Mouse (Mus musculus) cerebral cortex, adult 2 months (tissue): ENCODE measurements around the gene Bik.

Experiments used
- WGBS: fragments of 180-500 bp; shearing (Covaris S2); methylation state at CpG from one replicate; pipeline ENCODE4 v1.1.7; 2018; 5-methylcytosine and 5-hydroxymethylcytosine counted together

The Bik gene

DNA sequence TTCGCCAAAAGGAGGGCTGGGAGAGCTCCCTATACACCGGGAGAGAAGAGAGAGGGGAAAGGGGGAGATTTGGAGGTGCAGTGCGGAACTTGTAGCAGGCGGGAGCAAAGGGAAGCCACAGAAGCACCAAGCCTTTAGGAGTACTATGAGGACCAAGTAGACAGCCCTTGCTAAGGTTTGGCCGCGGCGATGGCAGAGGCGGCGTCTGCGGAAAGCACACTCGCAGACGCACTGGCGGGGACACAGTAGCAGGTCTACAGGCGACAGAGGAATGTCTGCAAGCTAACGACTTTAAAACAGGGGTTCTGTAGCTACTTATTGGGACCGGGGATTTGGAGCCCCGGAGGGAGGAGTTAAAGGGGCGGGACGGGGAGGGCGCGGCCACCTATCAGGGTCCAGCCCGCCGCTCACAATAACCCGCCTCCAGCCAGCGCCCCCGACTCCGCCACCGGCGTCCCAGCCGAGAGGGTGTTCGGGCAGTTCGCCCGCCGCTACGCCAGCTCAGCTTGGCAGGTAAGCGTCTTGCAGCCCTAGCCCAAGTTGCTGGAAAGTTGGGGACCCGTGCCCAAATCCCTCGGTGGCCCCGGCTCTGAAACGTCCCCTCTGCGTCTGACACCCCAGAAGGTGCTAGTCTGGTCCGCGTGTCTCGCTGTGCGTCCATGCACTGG, at the start of gene Bik:
TSS of gene Bik (plus strand) at position 439 of the 668 bp plus-strand sequence.
- under 1% methylated on average over 45 of the region's 45 CpGs for WGBS

DNA sequence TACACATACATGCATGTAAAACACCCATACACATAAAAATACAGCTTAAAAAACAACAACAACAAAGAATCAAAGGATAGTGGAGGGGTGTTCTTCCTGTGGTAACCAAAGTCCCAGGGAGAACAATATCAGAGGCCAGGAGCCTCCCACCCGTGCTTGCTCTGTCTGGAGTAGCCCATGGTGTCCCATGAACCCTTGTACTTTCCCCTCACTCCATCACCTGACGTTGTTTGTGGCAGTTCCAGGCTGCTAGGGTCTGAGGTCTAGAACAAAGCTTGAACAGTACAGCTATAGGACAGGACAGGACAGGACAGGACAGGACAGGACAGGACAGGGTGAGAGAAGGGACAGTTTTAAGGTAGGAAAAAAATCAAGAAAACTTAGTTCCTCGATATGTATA, 48.6 kb upstream of the Bik start:
- WGBS, result 79% methylated on average over 3 of the region's 3 CpGs

DNA sequence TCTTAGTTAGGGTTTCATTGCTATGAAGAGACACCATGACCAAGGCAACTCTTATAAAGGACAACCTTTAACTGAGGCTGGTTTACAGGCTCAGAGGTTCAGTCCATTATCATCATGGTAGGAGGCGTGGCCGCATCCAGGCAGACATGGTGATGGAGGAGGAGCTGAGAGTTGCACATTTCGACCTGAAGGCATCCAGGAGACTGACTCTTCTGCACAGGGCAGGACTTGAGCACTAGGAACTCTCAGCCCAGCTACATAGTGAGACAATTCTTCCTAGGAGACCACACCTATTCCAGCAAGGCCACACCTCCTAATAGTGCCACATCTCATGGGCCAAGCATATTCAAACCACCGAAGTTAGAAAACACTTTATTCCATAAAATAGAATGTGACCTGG, 46.8 kb upstream of the Bik start:
- WGBS, result 94% methylated on average over 4 of the region's 4 CpGs

DNA sequence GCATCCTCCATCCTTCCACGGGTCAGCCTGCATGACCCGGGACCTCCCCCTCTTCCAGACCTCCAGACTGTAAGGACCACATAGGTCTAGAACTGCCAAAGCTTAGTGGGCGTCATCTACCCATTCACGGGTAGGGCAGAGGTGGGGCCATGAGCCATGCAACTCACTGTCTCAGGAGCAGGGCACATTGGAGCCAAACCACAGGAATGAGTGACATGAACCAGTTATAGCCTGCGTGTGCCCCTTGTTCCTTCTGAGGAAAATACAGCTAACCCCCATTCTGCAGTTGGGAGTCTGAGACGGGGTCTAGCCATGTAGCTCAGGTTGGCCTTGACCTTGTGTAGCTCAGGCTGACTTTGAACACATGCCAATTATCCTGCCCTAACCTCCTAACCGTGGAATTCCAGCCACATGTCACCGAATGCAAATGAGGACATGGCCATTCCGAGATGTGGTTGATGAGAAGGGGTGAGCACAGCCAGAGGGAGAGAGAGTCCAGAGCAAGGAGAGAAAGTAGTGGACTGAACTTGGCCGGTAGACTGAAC, 45.4 kb upstream of the Bik start:
- 75% methylated on average over 10 of the region's 10 CpGs for WGBS

DNA sequence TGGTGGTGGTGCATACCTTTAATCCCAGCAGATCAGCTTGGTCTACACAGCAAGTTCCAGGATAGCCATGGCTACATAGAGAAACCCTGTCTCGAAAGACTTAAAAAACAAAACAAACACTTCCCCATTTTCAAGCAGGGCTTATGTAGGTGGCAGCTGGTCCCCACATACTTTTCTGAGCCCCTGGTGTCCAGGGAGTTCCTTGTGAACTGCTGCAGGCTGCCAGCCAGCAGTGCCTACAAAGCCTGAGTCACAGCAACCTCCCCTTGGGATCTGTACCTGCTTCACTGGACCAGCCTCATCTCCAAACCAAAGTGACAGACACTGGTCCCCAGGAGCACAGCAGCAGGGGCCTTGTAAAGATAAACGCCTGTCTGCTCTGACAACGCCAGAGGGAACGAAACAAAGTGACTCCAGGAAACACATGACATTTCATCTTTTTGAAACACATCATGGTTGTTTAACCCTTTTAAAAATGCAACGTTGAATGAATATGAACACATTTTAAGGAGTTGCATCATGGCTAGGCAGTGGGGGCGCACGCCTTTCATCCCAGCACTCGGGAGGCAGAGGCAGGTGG, 43.9 kb upstream of the Bik start:
- WGBS, result 77% methylated on average over 8 of the region's 8 CpGs

DNA sequence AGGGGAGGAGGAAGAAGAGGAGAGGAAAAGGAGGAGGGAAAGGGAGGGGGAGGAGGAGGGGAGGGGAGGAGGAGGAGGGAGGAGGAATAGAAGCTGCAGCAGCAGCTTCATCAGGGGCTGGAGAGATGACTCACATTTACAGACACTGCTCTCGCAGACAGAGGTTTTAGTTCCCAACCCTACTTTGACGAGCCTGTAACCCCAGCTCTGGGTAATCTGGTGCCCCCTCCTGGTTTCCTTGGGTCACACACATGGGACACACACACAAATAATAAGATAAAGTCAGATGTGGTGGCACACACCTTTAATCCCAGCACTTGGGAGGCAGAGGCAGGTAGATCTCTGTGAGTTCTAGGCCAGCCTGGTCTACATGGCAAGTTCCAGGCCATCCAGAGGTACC, 43.2 kb upstream of the Bik start:
- WGBS, result 65% methylated on average over 2 of the region's 2 CpGs

DNA sequence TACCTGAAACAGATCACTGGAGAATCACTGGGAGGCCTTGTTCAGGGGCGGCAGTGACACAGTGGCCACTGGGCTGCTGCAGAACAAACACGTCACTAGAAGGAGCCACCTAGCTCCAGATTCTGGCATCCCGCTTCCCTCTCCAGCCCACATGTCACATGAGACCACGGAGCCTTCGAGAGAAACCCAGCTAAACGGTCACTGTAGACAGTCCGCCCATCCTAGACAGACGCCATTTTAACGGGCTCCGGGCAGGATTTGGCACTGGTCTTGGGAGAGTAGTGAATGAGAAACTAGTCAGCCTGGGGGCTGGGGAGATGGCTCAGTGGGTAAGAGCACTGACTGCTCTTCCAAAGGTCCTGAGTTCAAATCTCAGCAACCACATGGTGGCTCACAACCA, 42.4 kb upstream of the Bik start:
- WGBS, result 92% methylated on average over 10 of the region's 10 CpGs

DNA sequence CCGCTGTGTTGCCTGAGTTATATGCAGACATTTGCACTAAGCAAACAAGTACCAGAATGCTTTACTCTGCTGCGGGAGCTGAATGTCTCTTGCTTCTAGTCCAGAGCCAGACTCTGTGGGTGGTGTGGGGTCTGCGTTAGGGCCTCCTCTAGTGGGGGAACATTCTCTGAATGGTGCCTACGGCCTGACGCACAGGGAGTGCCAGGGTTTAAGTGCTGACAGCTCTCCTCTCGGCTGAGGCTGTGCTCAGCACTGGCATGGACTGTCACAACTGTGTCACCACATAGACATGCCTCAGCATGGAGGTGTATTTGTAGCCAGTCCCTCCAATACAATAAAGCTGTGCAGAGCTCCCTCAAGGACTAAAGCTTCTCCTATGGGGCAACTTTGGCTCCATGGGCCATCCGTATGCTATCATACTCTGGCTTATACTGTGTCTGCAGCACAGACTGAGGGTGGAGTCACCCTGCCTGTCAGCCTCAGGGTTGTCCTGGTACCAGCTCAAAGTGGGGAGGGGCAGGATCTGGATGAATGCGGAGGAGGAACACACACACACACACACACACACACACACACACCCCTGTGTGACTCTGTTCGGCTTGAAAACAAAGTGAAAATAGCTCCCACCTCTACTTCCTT, 39.1 kb upstream of the Bik start:
- WGBS, result 51% methylated on average over 9 of the region's 9 CpGs

DNA sequence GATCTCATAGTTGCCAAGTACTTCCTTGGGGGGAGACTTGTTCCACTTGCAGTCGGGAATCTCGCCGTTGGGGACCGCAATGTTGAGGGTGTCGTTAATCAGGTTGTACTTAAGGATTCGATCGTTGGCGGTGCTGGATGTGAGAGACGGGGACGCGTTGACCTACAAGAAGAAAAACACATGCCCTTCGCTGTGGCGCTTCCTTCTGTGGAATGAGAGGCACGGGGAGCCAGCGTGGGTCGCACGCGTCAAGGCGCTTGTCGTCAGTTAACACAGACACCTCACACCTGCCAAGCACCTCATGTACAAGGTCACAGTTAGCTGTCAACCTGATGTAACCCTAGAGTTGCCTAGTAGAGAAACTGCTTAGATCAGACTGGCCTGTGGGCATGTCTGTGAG, 37.2 kb upstream of the Bik start:
- WGBS, result 97% methylated on average over 20 of the region's 20 CpGs

DNA sequence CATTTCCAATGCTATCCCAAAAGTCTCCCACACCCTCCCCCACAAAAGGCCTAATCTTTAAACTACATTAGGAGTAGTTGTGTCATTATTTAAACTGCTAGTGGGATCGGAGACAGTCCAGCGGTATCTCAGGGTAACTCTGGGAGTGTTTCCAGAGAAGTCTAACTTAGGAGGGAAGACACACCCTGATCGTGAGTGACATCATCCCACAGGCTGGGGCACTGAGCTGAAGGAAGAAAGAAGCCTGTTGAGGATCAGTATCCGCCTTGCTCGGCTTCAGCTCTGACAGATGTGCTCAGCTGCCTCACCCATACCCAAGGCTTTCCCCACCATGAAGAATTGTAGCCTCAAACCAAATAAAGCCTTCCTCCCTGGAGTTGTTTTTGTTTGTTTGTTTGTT, 34.8 kb upstream of the Bik start:
- 82% methylated on average over 5 of the region's 5 CpGs for WGBS

DNA sequence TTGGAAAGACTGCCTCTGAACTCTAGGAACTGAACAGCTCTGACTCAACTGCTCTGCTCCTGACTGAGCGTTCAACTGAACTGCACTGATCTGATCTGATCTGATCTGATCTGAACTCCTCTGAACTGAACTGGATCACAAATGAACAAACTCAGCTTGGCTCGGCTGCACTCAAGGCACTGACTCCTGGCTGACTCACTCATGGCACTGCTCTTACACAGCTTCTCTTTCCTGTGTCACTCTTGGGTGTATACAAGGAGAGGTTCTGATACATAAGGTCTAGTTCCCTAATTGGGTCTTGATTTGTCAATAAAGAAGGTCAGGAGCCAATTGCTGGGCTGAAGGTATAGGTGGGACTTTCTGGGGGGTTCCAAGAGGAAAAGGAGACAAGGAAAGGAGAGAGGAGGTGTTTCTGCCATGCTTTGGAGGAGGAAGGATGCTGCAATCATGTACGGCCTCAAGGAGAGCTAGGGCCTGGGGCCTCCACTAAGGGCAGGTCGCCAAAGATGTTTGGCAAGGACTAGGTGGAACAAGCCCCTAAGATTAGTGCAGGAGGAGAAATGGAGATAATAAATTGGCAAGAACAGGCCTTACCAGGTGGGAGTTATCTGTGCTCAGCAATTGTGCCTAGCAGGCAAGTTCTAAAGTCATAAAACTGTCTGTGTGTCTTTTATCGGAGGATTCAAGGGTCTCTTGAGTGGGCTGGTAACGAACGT, 32.6 kb upstream of the Bik start:
- WGBS, result 90% methylated on average over 7 of the region's 7 CpGs

DNA sequence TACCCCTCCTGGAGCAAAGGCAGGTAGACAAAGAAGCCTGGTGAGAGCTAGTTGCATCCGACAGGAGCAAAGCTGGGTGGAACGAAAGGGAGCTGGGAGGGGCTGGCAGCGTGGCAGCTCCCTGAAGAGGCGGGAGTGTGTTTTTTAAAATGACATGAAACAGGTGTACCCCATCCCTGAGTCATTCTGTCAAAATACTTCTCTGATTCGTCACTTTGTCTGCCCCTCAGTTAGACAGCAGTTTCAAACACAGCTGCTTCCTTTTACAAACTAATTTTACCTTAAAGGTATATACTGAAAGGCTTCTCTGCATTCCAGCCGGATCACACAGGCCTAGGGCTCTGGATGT, 32.1 kb upstream of the Bik start:
- 83% methylated on average over 6 of the region's 6 CpGs for WGBS

DNA sequence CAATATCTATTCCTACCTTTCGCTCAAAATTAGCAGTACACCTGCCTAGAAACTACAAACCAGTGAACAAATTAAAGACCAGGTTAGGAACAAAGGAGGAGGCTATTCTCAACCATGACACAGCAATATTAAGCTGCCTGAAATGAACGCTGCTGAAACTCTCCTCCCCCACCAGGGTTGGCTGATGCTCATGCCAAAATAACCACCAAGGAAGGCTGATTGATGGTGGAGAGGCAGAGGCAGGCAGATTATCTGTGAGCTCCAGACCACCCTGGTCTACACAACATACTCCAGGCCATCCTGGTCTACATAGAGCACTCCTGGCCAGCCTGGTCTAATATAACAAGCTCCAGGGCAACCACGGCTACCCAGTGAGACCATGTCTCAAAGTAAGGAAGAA, 31.5 kb upstream of the Bik start:
- 83% methylated on average over 3 of the region's 3 CpGs for WGBS

DNA sequence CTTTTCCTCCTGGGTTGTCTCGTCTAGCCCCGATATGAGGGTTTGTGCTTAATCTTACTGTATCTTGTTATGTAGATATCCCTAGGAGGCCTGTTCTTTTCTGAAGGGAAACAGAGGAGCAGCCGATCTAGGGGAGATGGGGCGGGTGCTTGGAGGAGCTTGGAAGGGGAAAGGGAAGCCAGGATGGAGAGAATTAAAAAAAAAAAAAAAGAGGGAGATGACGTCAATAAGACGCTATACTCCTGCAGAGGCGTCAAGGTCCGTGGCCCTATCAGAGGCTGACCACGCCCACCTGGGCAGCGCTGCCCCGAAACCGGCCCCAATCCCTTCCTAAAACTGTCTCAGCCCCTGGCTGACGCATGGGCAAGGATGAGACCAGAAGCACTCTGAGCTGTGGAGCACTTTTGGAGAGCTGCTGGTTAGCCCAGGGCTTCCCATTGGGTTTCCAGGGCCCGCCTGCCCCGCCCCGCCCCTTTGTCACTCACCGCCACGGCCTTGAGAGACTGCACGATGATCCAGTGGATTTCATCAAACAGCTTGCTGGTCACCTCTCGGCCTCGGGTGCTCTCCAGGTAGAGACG, 30.8 kb upstream of the Bik start:
- 84% methylated on average over 22 of the region's 22 CpGs for WGBS

DNA sequence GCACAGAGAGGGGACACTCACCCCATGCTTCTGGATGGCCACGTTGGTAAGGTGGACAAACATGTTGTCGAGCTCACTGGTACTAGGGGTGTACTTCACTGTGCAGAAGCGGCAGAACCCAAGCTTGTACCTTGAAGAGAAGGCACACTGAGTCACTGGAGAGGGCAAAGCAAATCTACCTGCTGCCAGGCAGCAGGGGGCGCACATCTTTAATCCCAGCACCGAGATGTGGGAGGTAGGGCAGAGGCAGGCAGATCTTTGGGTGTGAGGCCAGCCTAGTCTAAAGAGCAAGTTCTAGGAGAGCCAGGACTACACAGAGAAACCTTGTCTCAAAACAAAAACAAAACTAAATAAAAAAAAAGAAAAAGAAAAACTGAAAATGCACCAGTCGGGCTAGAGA, 29.4 kb upstream of the Bik start:
- 92% methylated on average over 6 of the region's 6 CpGs for WGBS

DNA sequence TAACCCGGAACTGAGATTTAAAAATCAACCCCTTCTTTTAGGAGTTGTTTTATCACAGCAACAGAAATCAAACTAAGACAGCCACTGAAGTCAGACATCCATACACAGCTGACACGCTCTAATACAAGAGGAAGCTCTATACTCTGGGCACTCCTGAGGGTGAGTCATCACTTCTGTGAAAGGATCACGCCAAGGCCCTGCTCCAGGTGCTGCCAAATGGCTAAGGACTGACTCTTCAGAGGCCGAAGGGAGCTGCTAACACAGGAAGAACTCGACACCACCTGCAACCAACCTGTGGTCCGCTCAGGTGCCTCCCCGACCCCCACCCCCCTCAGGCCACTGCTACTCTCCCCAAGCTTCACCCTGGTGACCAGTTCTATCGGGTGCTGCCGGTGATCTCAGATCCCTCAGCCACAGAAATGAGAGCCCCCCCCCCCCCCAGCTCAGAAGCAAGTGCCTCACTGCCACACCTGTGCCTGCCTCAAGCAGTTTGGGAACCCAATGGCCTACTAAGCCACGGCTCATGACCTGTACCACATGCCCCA, 27.4 kb upstream of the Bik start:
- WGBS, result 88% methylated on average over 10 of the region's 10 CpGs

DNA sequence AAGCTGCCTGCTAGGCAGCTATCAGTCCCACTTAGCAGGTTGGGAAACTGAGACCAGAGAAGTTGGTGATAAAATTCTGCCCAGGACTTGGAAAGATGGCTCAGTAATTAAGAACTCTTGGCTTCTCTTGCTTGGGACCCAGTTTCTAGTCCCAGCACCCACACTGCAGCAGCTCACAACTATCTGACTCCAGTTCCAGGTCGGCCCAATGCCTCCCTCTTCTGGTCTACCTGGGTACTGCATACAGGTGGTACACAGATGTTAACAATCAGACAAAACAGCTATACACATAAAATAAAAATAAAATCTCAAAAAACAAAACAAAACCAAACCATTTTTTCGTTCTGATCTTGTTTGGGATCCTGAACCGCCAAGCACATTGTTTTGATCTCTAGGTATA, 26.3 kb upstream of the Bik start:
- WGBS, result 69% methylated on average over 3 of the region's 3 CpGs

DNA sequence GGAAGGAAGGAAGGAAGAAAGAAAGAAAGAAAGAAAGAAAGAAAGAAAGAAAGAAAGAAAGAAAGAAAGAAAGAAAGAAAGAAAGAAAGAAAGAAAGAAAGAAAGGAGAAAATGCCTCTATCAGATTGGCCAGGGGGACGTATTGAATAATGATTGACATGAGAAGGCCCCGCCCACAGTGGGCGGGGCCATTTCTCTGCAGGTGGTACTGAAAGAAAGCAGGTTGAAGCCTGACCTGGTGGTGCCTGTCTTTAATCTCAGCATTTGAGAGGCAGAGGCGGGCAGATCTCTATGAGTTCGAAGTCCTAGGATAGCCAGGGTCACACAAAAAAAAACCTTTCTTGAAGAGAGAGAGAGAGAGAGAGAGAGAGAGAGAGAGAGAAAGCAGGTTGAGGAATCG, 25.2 kb upstream of the Bik start:
- 81% methylated on average over 6 of the region's 6 CpGs for WGBS

DNA sequence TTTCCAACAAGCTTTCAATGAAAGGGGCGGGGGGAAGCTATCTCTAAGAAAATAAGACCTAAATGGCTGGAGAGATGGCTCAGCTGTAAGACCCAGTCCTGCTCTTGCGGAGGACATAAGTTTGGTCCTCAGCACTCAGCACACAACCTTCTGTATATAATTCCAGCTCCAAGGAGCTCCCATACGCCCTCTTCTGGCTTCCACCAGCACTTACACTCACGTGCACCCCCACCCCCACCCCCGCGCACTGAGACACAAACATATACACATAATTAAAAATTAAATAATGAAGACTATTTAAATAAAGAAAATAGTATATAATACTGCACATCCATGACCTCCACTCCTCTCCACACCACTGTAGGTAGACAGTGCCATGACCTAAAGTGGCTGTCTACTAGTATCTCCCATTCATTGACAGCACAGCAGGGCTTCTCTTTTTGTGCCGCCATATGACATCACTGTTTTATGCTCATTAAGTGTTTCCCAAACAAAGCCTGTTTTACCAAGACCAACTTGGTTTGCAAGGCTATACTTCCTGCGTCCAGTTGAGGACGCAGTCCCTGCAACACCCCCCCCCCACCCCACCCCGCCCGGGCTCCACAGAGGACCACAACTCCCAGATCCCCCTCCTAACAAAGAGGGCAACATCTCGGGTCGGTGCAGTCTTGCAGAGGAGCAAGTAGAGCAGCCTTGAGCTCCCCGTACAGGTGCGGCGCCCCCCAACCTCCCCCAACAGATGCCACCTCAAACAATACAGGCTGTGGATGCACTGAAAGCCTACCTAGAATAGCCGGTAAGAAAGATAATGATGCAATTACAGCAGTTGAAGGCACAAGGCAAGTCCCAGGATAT, 16.5 kb upstream of the Bik start:
- 23% methylated on average over 17 of the region's 17 CpGs for WGBS

DNA sequence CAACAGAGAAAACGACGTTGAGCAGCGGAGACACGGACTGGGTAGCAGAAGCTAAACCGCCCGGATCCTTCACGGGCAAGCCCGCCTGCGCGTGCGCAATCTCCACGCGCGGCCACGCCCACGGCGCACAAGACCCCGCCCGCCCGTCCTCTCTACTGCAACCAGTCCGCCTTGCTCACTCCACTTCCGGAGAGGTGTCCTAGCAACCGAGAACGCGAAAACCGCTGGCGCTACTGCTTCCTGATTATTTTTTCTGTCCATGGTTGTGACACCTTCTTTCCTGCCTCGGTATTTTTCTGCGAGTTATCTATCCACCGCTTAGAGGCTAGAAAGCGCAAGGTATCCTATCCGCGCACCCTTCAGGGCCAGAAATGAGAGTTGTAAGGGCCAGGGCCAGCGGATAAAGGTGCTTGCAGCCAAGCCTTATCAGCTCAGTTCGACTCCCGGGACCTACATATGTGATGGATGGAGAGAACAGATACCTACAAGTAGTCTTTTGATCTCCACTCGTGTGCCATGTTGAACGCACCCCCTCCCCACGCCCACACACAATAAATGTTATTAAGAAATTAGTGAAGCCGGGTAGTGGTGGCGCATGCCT, 15.8 kb upstream of the Bik start, which contains the start of gene Ttll1:
TSS of gene Ttll1 (minus strand) at position 89 of the 601 bp plus-strand sequence.
- WGBS, result 11% methylated on average over 41 of the region's 41 CpGs
